Mouse (Mus musculus): ENCODE data around the gene Rgs9bp. TPM values are rescaled to one million over a fixed set of nuclear protein-coding genes. Genes with fewer than 3 reads are reported as not detected.
"Not testable (repeated sequence)": the region's sequence is repeated elsewhere in the genome, so short reads cannot be mapped to it uniquely, and the experiment has no call there.

Gene Rgs9bp
- total and polyA plus RNA-seq, 2 experiments from 2014 or later = 0.11 TPM; not detected in 1

DNA sequence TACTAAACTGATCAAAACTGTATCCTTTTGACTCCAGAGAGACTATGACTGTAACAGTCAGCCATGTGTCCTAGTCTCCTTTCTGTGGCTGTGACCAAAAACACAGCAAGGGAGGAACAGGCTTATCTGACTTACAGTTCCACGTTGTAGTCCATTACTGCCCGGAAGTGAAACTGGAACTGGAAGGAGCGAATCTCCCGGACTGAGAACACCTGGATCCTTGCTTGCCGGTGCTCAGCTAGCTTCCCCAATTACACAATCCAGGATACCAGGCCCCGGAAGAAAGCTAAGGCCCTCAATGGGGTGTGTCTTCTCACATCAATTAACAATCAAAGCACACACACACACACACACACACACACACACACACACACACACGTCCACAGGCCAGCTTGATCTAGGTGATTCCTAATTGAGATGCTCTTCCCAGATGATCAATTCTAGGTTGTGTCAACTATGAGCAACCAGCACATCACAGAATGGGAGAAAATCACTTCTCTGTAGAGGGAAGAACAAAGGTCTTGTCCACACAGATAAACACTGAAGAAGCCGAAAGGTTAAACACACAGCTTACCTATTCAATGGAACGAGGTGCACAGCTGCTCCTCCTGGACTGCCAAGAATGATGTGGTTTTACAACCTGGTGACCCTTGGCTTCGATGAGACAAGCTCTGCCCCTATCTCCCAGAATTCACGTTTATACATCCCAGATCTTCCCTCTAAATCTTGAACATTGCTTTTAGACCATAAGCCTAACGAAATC is 49.5 kb downstream of the Rgs9bp start:
- no peaks in the 10 kb centered on the region for H3K36me3 ChIP-seq (ENCODE audit: insufficient read depth, low read length)
- no peak overlapping the region for H3K9ac ChIP-seq (replicated peaks; ENCODE audit: low read length, poor library complexity, severe bottlenecking)
- 86% methylated on average over 12 of the region's 12 CpGs for WGBS
- H3K4me2 ChIP-seq (ENCODE audit: low read depth, low read length, poor library complexity, severe bottlenecking) = no peak overlapping the region
- H3K4me3 ChIP-seq (ENCODE audit: low read depth, low read length) = no peak overlapping the region
- no peak overlapping the region for H3K27ac ChIP-seq (ENCODE audit: low read depth, low read length)
- H3K4me1 ChIP-seq (ENCODE audit: insufficient read depth, low read length) = no peaks in the 10 kb centered on the region
- no peaks in the 10 kb centered on the region for H3K27me3 ChIP-seq (ENCODE audit: insufficient read depth, low read length)
- no peaks in the 10 kb centered on the region for H3K9me3 ChIP-seq (ENCODE audit: low read length)
- no peak for TF ChIP-seq CTCF (IDR thresholded peaks at IDR 0.05)
- DNase-seq (ENCODE audit: low spot score) (no peak), ATAC-seq (ENCODE audit: low FRiP score) (no peak)

DNA sequence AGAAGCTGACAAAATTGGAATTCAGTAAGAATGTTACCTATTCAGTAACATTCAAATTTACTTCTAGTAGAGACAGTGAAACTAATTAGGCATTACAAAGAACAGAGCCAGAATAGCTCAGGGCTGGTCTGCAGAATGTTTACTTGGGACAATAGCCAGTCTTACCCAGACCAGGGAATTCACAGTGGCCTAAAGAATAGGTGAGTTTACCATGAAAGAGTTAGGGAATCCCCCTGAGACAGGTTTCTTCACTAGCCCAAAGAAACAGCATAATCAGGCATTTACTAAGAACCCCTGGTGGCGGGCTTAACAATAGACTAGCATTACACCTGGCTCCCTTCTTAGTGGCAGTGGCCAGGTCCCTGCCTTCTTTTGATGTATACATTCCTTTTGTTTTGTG is 54.8 kb downstream of the Rgs9bp start:
- DNase-seq (ENCODE audit: low spot score); H3K36me3 ChIP-seq (ENCODE audit: insufficient read depth, low read length); H3K9ac ChIP-seq (replicated peaks; ENCODE audit: low read length, poor library complexity, severe bottlenecking); ATAC-seq (ENCODE audit: low FRiP score); H3K27ac ChIP-seq (ENCODE audit: low read depth, low read length); H3K9me3 ChIP-seq (ENCODE audit: low read length); H3K4me3 ChIP-seq (ENCODE audit: low read depth, low read length); H3K4me1 ChIP-seq (ENCODE audit: insufficient read depth, low read length); H3K4me2 ChIP-seq (ENCODE audit: low read depth, low read length, poor library complexity, severe bottlenecking); H3K27me3 ChIP-seq (ENCODE audit: insufficient read depth, low read length): not testable (repeated sequence)
- 62% methylated on average over 1 of the region's 1 CpGs for WGBS

DNA sequence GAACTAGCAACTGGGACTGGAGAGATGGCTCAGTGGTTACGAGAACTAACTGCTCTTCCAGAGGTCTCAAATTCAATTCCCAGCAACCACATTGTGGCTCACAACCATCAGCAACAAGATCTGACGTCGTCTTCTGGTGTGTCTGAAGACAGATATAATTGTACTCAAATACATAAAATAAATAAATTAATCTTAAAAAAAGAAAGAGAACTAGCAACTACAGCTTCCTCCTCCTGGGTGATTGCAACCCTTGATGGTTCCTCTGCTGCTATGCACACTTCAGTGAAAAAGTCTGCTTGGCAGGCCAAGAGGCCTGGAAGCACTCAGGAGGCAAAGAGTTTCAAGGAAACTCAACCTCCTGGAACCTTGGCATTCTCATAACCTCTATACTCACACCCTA is 55.4 kb downstream of the Rgs9bp start:
- Histone ChIP-seq H3K4me2 (ENCODE audit: low read depth, low read length, poor library complexity, severe bottlenecking) (no peak overlapping the region), H3K27ac (ENCODE audit: low read depth, low read length) (no peak overlapping the region), H3K36me3 (ENCODE audit: insufficient read depth, low read length) (no peaks in the 10 kb centered on the region), H3K9me3 (ENCODE audit: low read length) (no peaks in the 10 kb centered on the region), H3K4me3 (ENCODE audit: low read depth, low read length) (no peak overlapping the region), H3K4me1 (ENCODE audit: insufficient read depth, low read length) (no peaks in the 10 kb centered on the region), H3K27me3 (ENCODE audit: insufficient read depth, low read length) (no peaks in the 10 kb centered on the region), H3K9ac (replicated peaks; ENCODE audit: low read length, poor library complexity, severe bottlenecking) (no peak overlapping the region)
- ATAC-seq (ENCODE audit: low FRiP score) (no peak), DNase-seq (ENCODE audit: low spot score) (no peak)
- TF ChIP-seq CTCF (IDR thresholded peaks at IDR 0.05) = no peak
- WGBS = 78% methylated on average over 3 of the region's 3 CpGs

Other genes with a start within 250 kb of the Rgs9bp start
- gene Faap24, start 188.7 kb downstream of the Rgs9bp start, total RNA-seq (2014; rRNA removed) = 5.8 and 8.8 TPM in 2 replicates
- gene Faap24, start 188.7 kb downstream of the Rgs9bp start, polyA plus RNA-seq (2015; fragmentation: Nextera tagmentation; extraction: Ambion mirVana) = 10.4 and 11.5 TPM in 2 replicates
- 7.7 and 15.1 TPM in 2 replicates for gene Cep89, start 188.5 kb downstream of the Rgs9bp start, total RNA-seq (2014; rRNA removed)
- 27.5 and 27.6 TPM in 2 replicates for gene Cep89, start 188.5 kb downstream of the Rgs9bp start, polyA plus RNA-seq (2015; fragmentation: Nextera tagmentation; extraction: Ambion mirVana)
- gene Slc7a9, start 136.8 kb downstream of the Rgs9bp start, total RNA-seq (2014; rRNA removed) = not detected in 2 replicates
- 0.59 TPM in 1 of 2 replicates, not detected in the other for gene Slc7a9, start 136.8 kb downstream of the Rgs9bp start, polyA plus RNA-seq (2015; fragmentation: Nextera tagmentation; extraction: Ambion mirVana)
- gene Tdrd12, start 47.8 kb downstream of the Rgs9bp start, total RNA-seq (2014; rRNA removed) = 0.19 and 0.38 TPM in 2 replicates
- 0.58 and 0.79 TPM in 2 replicates for gene Tdrd12, start 47.8 kb downstream of the Rgs9bp start, polyA plus RNA-seq (2015; fragmentation: Nextera tagmentation; extraction: Ambion mirVana)
- gene Nudt19, start 29.3 kb downstream of the Rgs9bp start, total RNA-seq (2014; rRNA removed) = 49.3 and 57.7 TPM in 2 replicates
- 128 and 141 TPM in 2 replicates for gene Nudt19, start 29.3 kb downstream of the Rgs9bp start, polyA plus RNA-seq (2015; fragmentation: Nextera tagmentation; extraction: Ambion mirVana)
- gene Ankrd27, start 662 bp upstream of the Rgs9bp start, total RNA-seq (2014; rRNA removed) = 17.9 and 24.7 TPM in 2 replicates
- 11.4 and 11.9 TPM in 2 replicates for gene Ankrd27, start 662 bp upstream of the Rgs9bp start, polyA plus RNA-seq (2015; fragmentation: Nextera tagmentation; extraction: Ambion mirVana)
- 53.3 and 78.3 TPM in 2 replicates for gene Pdcd5, start 61.9 kb upstream of the Rgs9bp start, total RNA-seq (2014; rRNA removed)
- 255 and 280 TPM in 2 replicates for gene Pdcd5, start 61.9 kb upstream of the Rgs9bp start, polyA plus RNA-seq (2015; fragmentation: Nextera tagmentation; extraction: Ambion mirVana)
- gene Dpy19l3, start 168.9 kb upstream of the Rgs9bp start, total RNA-seq (2014; rRNA removed) = 26.9 and 52.7 TPM in 2 replicates
- gene Dpy19l3, start 168.9 kb upstream of the Rgs9bp start, polyA plus RNA-seq (2015; fragmentation: Nextera tagmentation; extraction: Ambion mirVana) = 33.9 and 36.9 TPM in 2 replicates
- gene Zfp507, start 217.4 kb upstream of the Rgs9bp start, total RNA-seq (2014; rRNA removed) = 20.8 and 21.2 TPM in 2 replicates
- gene Zfp507, start 217.4 kb upstream of the Rgs9bp start, polyA plus RNA-seq (2015; fragmentation: Nextera tagmentation; extraction: Ambion mirVana) = 8.1 and 9.0 TPM in 2 replicates